Mouse (Mus musculus) intestine, embryonic 14.5 days (tissue): ENCODE measurements around the gene Hc. TPM values are rescaled to one million over a fixed set of nuclear protein-coding genes. Genes with fewer than 3 reads are reported as not detected.
A peak's percentile ranks its signal among the peaks of the same experiment; 100 is the strongest.

ENCODE experiments used
- ATAC-seq: fragments of 200-750 bp; cut with Nextera tagmentation; replicated peaks from 2 replicates; pipeline ENCODE4 v1.8.0; 2017; ENCODE audit warnings: low read depth, moderate number of reproducible peaks, moderate TSS enrichment, moderate library complexity; ENCODE audit not compliant: low FRiP score, low TSS enrichment
- DNase-seq: peaks from one replicate; pipeline ENCODE4 v3.0.0-alpha.2; 2018; ENCODE audit warnings: low spot score
- H3K27ac ChIP-seq: fragments of 300-500 bp; sonication (generic); 2 replicates; pipeline ENCODE4 v1.5.1; 2014; ENCODE audit warnings: low read depth, mild to moderate bottlenecking, control low read depth
- H3K27me3 ChIP-seq: fragments of 300-500 bp; sonication (generic); replicated peaks from 2 replicates; pipeline ENCODE4 v1.6.1; 2014; ENCODE audit warnings: low read length, control low read depth; ENCODE audit not compliant: control insufficient read depth, insufficient read depth
- H3K36me3 ChIP-seq: fragments of 300-500 bp; sonication (generic); 2 replicates; pipeline ENCODE4 v1.6.1; 2014; ENCODE audit warnings: low read length, control low read depth; ENCODE audit not compliant: control insufficient read depth, insufficient read depth
- H3K4me1 ChIP-seq: fragments of 300-500 bp; sonication (generic); replicated peaks from 2 replicates; pipeline ENCODE4 v1.6.1; 2014; ENCODE audit warnings: low read length, control low read depth, mixed read lengths; ENCODE audit not compliant: control insufficient read depth, insufficient read depth
- H3K4me2 ChIP-seq: fragments of 300-500 bp; sonication (generic); 2 replicates; pipeline ENCODE4 v1.6.1; 2014; ENCODE audit warnings: low read length
- H3K4me3 ChIP-seq: fragments of 300-500 bp; sonication (generic); 2 replicates; pipeline ENCODE4 v1.5.1; 2014; ENCODE audit warnings: low read depth, low read length, control low read depth, mixed read lengths
- H3K9ac ChIP-seq: fragments of 300-500 bp; sonication (generic); 2 replicates; pipeline ENCODE4 v1.6.1; 2014; ENCODE audit warnings: mild to moderate bottlenecking, low read length
- H3K9me3 ChIP-seq: fragments of 300-500 bp; sonication (generic); 2 replicates; pipeline ENCODE4 v1.6.1; 2016; ENCODE audit warnings: low read length, control low read depth; ENCODE audit not compliant: control insufficient read depth
- WGBS: fragments of 180-500 bp; shearing (Covaris S2); extraction: QIAGEN DNeasy Blood & Tissue Kit; methylation state at CpG from one replicate; pipeline ENCODE4 v1.1.7; 2014; 5-methylcytosine and 5-hydroxymethylcytosine counted together
- polyA plus RNA-seq: library from polyadenylated mRNA; unstranded; fragments of >200 nt; fragmentation: Nextera tagmentation; extraction: Ambion mirVana; gene quantifications from 2 replicates; pipeline ENCODE4 v1.2.1, GENCODE M21; 2014

The Hc gene
- polyA plus RNA-seq, 1 experiment from 2014 or later = 0.27 TPM

DNA sequence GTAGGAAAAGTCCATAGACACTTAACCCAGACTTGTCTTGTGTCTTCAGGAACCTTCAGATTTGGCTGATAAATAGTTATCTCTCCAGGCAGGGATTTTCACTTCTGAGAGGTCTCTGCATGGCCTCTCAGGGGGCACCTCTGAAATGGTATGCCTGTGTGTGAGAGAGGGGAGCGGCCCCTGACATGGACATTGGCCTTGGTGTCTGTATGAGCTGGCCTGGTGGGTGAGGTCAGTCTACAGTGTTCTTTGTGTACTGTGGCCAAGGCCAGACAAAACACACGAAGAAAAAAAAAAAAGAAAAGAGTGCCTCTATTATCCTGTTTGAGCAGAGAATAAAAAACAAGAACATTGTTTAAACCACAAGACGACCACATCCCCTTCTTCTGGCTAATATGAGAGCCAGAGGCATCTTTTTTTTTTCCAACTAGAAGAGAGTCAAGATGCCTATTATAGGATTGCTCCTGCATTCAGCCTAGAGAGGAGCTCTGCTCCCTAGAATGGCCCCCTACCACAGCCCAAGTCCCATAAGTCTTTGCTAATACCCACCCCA lies 81.7 kb downstream of the Hc start:
- DNase-seq = no peak
- no peak overlapping the region for H3K27ac ChIP-seq
- H3K4me1 ChIP-seq = 0 out of 2 replicates have a peak, but pooled peaks cover 8% of the 10 kb centered on the region
- ATAC-seq = no peak
- no peaks in the 10 kb centered on the region for H3K9me3 ChIP-seq
- H3K9ac ChIP-seq = no peak overlapping the region
- H3K4me3 ChIP-seq = no peak overlapping the region
- H3K36me3 ChIP-seq = no peaks in the 10 kb centered on the region
- WGBS = 63% methylated on average over 3 of the region's 3 CpGs
- H3K27me3 ChIP-seq = no peaks in the 10 kb centered on the region
- H3K4me2 ChIP-seq = no peak overlapping the region

DNA sequence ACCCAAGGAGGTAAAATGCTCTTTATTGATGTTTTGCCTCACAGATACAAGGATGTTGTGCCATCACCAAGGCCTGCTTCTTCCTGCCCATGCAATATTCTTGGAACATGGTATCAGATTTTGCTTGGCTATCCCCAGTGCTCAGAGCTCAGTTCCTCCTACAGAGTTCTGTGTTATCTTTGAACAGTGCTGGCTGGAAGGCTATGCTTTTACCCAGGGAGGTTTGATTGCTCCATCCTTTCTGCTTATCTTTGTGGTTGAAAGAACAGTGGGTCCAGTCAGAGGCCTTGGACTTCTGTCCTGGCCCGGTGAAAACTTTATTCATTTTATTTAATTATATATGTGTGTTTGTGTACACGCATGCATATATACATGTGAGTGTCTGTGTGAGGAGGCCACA lies 83.0 kb downstream of the Hc start:
- Histone ChIP-seq H3K4me2 (no peak overlapping the region), H3K27me3 (no peaks in the 10 kb centered on the region), H3K9me3 (no peaks in the 10 kb centered on the region), H3K4me1 (0 out of 2 replicates have a peak, but pooled peaks cover 6% of the 10 kb centered on the region), H3K27ac (no peak overlapping the region), H3K4me3 (no peak overlapping the region), H3K9ac (no peak overlapping the region), H3K36me3 (no peaks in the 10 kb centered on the region)
- DNase-seq = no peak
- ATAC-seq = no peak
- WGBS = 86% methylated on average over 2 of the region's 2 CpGs

GRCm38 (mm10) chr2:34976945-34977658 lies 84.1 kb downstream of the Hc start:
- 0 out of 2 replicates have a peak, but pooled peaks have one; percentile 32 for ATAC-seq

DNA sequence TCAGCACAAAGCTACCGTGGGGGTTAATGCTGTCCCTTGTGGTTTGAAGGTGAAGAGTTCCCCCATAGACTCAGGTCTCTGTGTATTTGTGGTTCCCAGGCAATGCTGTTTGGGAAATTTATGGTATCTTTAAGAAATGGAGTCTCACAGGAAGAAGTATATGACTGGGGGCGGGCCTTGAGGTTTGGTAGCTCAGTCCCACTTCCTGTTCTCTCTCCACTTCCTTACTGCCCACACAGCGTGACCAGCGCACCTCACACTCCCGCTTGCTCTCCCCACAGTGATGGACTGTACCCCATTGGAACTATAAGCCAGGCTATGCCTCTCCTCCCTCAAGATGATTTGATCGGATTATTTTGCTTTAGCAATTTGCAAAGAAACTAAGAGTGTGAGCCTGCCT lies 84.8 kb downstream of the Hc start:
- ATAC-seq = no peak
- Histone ChIP-seq H3K9me3 (no peaks in the 10 kb centered on the region), H3K4me3 (no peak overlapping the region), H3K9ac (no peak overlapping the region), H3K27ac (no peak overlapping the region), H3K36me3 (no peaks in the 10 kb centered on the region), H3K4me1 (0 out of 2 replicates have a peak, but pooled peaks cover 2% of the 10 kb centered on the region), H3K4me2 (no peak overlapping the region), H3K27me3 (no peaks in the 10 kb centered on the region)
- no peak for DNase-seq
- 89% methylated on average over 6 of the region's 6 CpGs for WGBS

More at GRCm38 (mm10) chr2:34976945-34977658, 84.1 kb downstream of the Hc start:
- H3K4me2 ChIP-seq = no peak overlapping the region
- H3K4me3 ChIP-seq = no peak overlapping the region
- no peak for DNase-seq
- H3K4me1 ChIP-seq = 0 out of 2 replicates have a peak, but pooled peaks cover 2% of the 10 kb centered on the region
- no peak overlapping the region for H3K27ac ChIP-seq
- no peaks in the 10 kb centered on the region for H3K27me3 ChIP-seq
- no peaks in the 10 kb centered on the region for H3K9me3 ChIP-seq
- no peak overlapping the region for H3K9ac ChIP-seq
- H3K36me3 ChIP-seq = no peaks in the 10 kb centered on the region
- WGBS = 77% methylated on average over 8 of the region's 8 CpGs

GRCm38 (mm10) chr2:34973087-34973486 lies 88.2 kb downstream of the Hc start:
- H3K4me2 ChIP-seq = no peak overlapping the region
- H3K9me3 ChIP-seq = no peaks in the 10 kb centered on the region
- H3K9ac ChIP-seq = no peak overlapping the region
- ATAC-seq (no peak), DNase-seq (no peak)
- H3K4me1 ChIP-seq = no peaks in the 10 kb centered on the region
- no peak overlapping the region for H3K4me3 ChIP-seq
- H3K27me3 ChIP-seq = no peaks in the 10 kb centered on the region
- H3K27ac ChIP-seq = no peak overlapping the region
- H3K36me3 ChIP-seq = no peaks in the 10 kb centered on the region
- WGBS = 79% methylated on average over 8 of the region's 8 CpGs

GRCm38 (mm10) chr2:34971080-34971888 lies 90.0 kb downstream of the Hc start:
- Histone ChIP-seq H3K27me3 (no peaks in the 10 kb centered on the region), H3K27ac (no peak overlapping the region), H3K4me2 (no peak overlapping the region), H3K36me3 (no peaks in the 10 kb centered on the region), H3K4me3 (no peak overlapping the region), H3K9me3 (no peaks in the 10 kb centered on the region), H3K4me1 (no peaks in the 10 kb centered on the region), H3K9ac (no peak overlapping the region)
- no peak for DNase-seq
- no peak for ATAC-seq
- WGBS = 76% methylated on average over 11 of the region's 11 CpGs

GRCm38 (mm10) chr2:34970092-34970750 lies 91.0 kb downstream of the Hc start:
- ATAC-seq (no peak), DNase-seq (peak; percentile 81)
- Histone ChIP-seq H3K9me3 (no peaks in the 10 kb centered on the region), H3K9ac (no peak overlapping the region), H3K27me3 (no peaks in the 10 kb centered on the region), H3K36me3 (no peaks in the 10 kb centered on the region), H3K27ac (no peak overlapping the region), H3K4me1 (peaks cover 4% of the 10 kb centered on the region; the same call in 1 of the 2 replicates), H3K4me2 (no peak overlapping the region), H3K4me3 (no peak overlapping the region)
- 35% methylated on average over 9 of the region's 9 CpGs for WGBS

DNA sequence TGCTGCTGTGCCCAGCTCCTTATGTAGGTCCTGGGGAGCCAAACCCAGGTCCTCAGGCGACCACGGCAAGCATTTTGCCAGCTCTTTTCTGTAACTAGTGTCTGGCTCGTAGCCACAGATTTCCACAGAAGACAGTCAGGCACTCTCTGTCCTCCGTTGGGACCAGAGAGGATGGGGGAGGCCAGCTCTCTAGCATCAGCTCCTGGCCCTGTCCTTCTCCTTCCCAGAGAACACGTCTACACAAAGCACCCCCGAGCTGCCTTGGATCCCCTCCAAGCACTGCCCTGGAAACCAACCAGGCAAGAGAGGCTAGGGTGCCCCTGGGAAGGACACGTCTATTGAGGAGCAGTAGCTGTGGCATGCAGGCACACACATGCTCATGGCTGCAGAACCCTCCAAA lies 92.1 kb downstream of the Hc start:
- Histone ChIP-seq H3K27ac (no peak overlapping the region), H3K4me3 (no peak overlapping the region), H3K27me3 (no peaks in the 10 kb centered on the region), H3K36me3 (no peaks in the 10 kb centered on the region), H3K9ac (no peak overlapping the region), H3K4me1 (peaks cover 5% of the 10 kb centered on the region; the same call in 1 of the 2 replicates), H3K4me2 (no peak overlapping the region), H3K9me3 (no peaks in the 10 kb centered on the region)
- DNase-seq (no peak), ATAC-seq (no peak)
- WGBS = 80% methylated on average over 7 of the region's 7 CpGs
